Mouse (Mus musculus): Measurements from ENCODE around the gene Gna11. TPM values are rescaled to one million over a fixed set of nuclear protein-coding genes. Genes with fewer than 3 reads are reported as not detected.

The Gna11 gene
- polyA plus RNA-seq, 1 experiment = 93.0 TPM

- H3K27me3 ChIP-seq (replicated peaks; ENCODE audit: control insufficient read depth, insufficient read depth, low read length) = no peaks in the 10 kb centered on the region
- H3K4me1 ChIP-seq (ENCODE audit: control insufficient read depth, insufficient read depth, low read length) = peaks cover 8% of the 10 kb centered on the region; the same call in 1 of the 2 replicates
- H3K36me3 ChIP-seq (ENCODE audit: control insufficient read depth, insufficient read depth, low read length) = no peaks in the 10 kb centered on the region; the same call in 1 of the 2 replicates
- 89% methylated on average over 11 of the region's 11 CpGs for WGBS
- no peak overlapping the region for H3K4me3 ChIP-seq (ENCODE audit: insufficient read depth, low read depth, low read length)
- DNase-seq = no peak
- TF ChIP-seq CTCF (conservative IDR thresholded peaks at IDR 0.05; ENCODE audit: insufficient read depth, insufficient read length, low read depth, low read length) (no peak), POLR2A (IDR thresholded peaks at IDR 0.05; ENCODE audit: low read depth, low read length) (no peak)
- no peak overlapping the region for H3K27ac ChIP-seq (ENCODE audit: insufficient read depth, low read depth, low read length)
Measured at GRCm38 (mm10) chr10:81492606-81493240, 52.3 kb downstream of the Gna11 start.

GRCm38 (mm10) chr10:81491018-81491417 lies 54.0 kb downstream of the Gna11 start:
- no peak overlapping the region for H3K27ac ChIP-seq (ENCODE audit: insufficient read depth, low read depth, low read length)
- no peak overlapping the region for H3K4me3 ChIP-seq (ENCODE audit: insufficient read depth, low read depth, low read length)
- WGBS = 90% methylated on average over 9 of the region's 9 CpGs
- TF ChIP-seq POLR2A (IDR thresholded peaks at IDR 0.05; ENCODE audit: low read depth, low read length) = no peak
- TF ChIP-seq CTCF (conservative IDR thresholded peaks at IDR 0.05; ENCODE audit: insufficient read depth, insufficient read length, low read depth, low read length) = no peak
- H3K36me3 ChIP-seq (ENCODE audit: control insufficient read depth, insufficient read depth, low read length) = no peaks in the 10 kb centered on the region; the same call in 1 of the 2 replicates
- peaks cover 8% of the 10 kb centered on the region; the same call in 1 of the 2 replicates for H3K4me1 ChIP-seq (ENCODE audit: control insufficient read depth, insufficient read depth, low read length)
- DNase-seq = no peak
- H3K27me3 ChIP-seq (replicated peaks; ENCODE audit: control insufficient read depth, insufficient read depth, low read length) = no peaks in the 10 kb centered on the region

- Histone ChIP-seq H3K27me3 (replicated peaks; ENCODE audit: control insufficient read depth, insufficient read depth, low read length) (no peaks in the 10 kb centered on the region), H3K4me1 (ENCODE audit: control insufficient read depth, insufficient read depth, low read length) (peaks cover 4% of the 10 kb centered on the region; the same call in 1 of the 2 replicates), H3K4me3 (ENCODE audit: insufficient read depth, low read depth, low read length) (no peak overlapping the region), H3K27ac (ENCODE audit: insufficient read depth, low read depth, low read length) (no peak overlapping the region), H3K36me3 (ENCODE audit: control insufficient read depth, insufficient read depth, low read length) (no peaks in the 10 kb centered on the region; the same call in 1 of the 2 replicates)
- DNase-seq = no peak
- 77% methylated on average over 14 of the region's 14 CpGs for WGBS
- TF ChIP-seq POLR2A (IDR thresholded peaks at IDR 0.05; ENCODE audit: low read depth, low read length) = no peak
- no peak for TF ChIP-seq CTCF (conservative IDR thresholded peaks at IDR 0.05; ENCODE audit: insufficient read depth, insufficient read length, low read depth, low read length)
Measured at GRCm38 (mm10) chr10:81489941-81490340, 55.0 kb downstream of the Gna11 start.

- no peak overlapping the region for H3K4me3 ChIP-seq (ENCODE audit: insufficient read depth, low read depth, low read length)
- TF ChIP-seq POLR2A (IDR thresholded peaks at IDR 0.05; ENCODE audit: low read depth, low read length) (no peak), CTCF (conservative IDR thresholded peaks at IDR 0.05; ENCODE audit: insufficient read depth, insufficient read length, low read depth, low read length) (no peak)
- no peaks in the 10 kb centered on the region for H3K4me1 ChIP-seq (ENCODE audit: control insufficient read depth, insufficient read depth, low read length)
- H3K36me3 ChIP-seq (ENCODE audit: control insufficient read depth, insufficient read depth, low read length) = no peaks in the 10 kb centered on the region; the same call in 1 of the 2 replicates
- 90% methylated on average over 11 of the region's 11 CpGs for WGBS
- H3K27ac ChIP-seq (ENCODE audit: insufficient read depth, low read depth, low read length) = no peak overlapping the region
- no peaks in the 10 kb centered on the region for H3K27me3 ChIP-seq (replicated peaks; ENCODE audit: control insufficient read depth, insufficient read depth, low read length)
- DNase-seq = no peak
Measured at GRCm38 (mm10) chr10:81488081-81488480, 56.9 kb downstream of the Gna11 start.

DNA sequence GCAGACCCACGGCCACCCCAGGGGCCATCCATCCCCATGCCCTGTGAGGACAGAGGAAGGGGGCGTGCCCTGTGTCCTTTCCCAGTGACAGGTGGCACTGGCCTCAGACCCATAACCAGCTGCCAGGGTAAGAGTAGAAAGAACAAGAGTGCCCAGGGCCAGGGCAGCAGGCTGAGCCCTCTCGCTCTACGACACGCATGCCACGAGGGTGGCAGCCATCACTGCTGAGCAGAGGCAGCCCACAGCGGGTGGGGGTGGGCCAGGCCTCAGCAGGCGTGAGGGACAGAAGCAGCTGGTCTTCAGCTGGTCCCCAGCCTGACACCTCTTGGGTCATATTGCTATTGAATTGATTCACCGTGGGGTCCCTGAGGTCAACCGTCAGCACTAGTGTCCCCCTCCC lies 58.5 kb downstream of the Gna11 start:
- Histone ChIP-seq H3K36me3 (ENCODE audit: control insufficient read depth, insufficient read depth, low read length) (no peaks in the 10 kb centered on the region; the same call in 1 of the 2 replicates), H3K4me1 (ENCODE audit: control insufficient read depth, insufficient read depth, low read length) (no peaks in the 10 kb centered on the region), H3K27ac (ENCODE audit: insufficient read depth, low read depth, low read length) (no peak overlapping the region), H3K4me3 (ENCODE audit: insufficient read depth, low read depth, low read length) (no peak overlapping the region), H3K27me3 (replicated peaks; ENCODE audit: control insufficient read depth, insufficient read depth, low read length) (no peaks in the 10 kb centered on the region)
- DNase-seq = no peak
- WGBS = 87% methylated on average over 10 of the region's 10 CpGs
- TF ChIP-seq CTCF (conservative IDR thresholded peaks at IDR 0.05; ENCODE audit: insufficient read depth, insufficient read length, low read depth, low read length) (no peak), POLR2A (IDR thresholded peaks at IDR 0.05; ENCODE audit: low read depth, low read length) (no peak)

GRCm38 (mm10) chr10:81485479-81486018 lies 59.4 kb downstream of the Gna11 start:
- TF ChIP-seq POLR2A (IDR thresholded peaks at IDR 0.05; ENCODE audit: low read depth, low read length) = no peak
- no peak for TF ChIP-seq CTCF (conservative IDR thresholded peaks at IDR 0.05; ENCODE audit: insufficient read depth, insufficient read length, low read depth, low read length)
- H3K36me3 ChIP-seq (ENCODE audit: control insufficient read depth, insufficient read depth, low read length) = no peaks in the 10 kb centered on the region; the same call in 1 of the 2 replicates
- no peak for DNase-seq
- H3K4me1 ChIP-seq (ENCODE audit: control insufficient read depth, insufficient read depth, low read length) = no peaks in the 10 kb centered on the region
- no peaks in the 10 kb centered on the region for H3K27me3 ChIP-seq (replicated peaks; ENCODE audit: control insufficient read depth, insufficient read depth, low read length)
- no peak overlapping the region for H3K4me3 ChIP-seq (ENCODE audit: insufficient read depth, low read depth, low read length)
- no peak overlapping the region for H3K27ac ChIP-seq (ENCODE audit: insufficient read depth, low read depth, low read length)
- 72% methylated on average over 7 of the region's 7 CpGs for WGBS

DNA sequence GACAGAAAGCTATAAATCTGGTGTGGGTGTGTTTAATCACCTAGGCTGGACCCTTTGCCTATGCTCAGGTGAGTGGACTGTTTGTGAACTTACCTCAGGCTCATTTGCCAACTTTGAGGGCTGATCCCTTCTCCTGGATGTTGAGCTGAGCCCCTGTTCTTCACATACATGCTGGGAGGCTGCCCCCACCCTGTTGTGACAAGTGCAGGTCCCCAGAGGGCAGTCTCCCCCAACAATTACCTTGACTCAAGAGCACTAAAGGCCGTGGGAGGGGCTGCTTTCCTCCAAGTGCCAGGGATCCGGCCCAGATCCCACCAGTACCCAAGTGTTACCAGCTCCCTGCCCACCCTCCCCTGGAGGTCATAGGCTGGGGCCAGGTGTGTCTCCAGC lies 59.9 kb downstream of the Gna11 start:
- no peak for DNase-seq
- Histone ChIP-seq H3K27ac (ENCODE audit: insufficient read depth, low read depth, low read length) (no peak overlapping the region), H3K4me3 (ENCODE audit: insufficient read depth, low read depth, low read length) (no peak overlapping the region), H3K36me3 (ENCODE audit: control insufficient read depth, insufficient read depth, low read length) (no peaks in the 10 kb centered on the region; the same call in 1 of the 2 replicates), H3K27me3 (replicated peaks; ENCODE audit: control insufficient read depth, insufficient read depth, low read length) (no peaks in the 10 kb centered on the region), H3K4me1 (ENCODE audit: control insufficient read depth, insufficient read depth, low read length) (no peaks in the 10 kb centered on the region)
- 11% methylated on average over 2 of the region's 2 CpGs for WGBS
- TF ChIP-seq POLR2A (IDR thresholded peaks at IDR 0.05; ENCODE audit: low read depth, low read length) (no peak), CTCF (conservative IDR thresholded peaks at IDR 0.05; ENCODE audit: insufficient read depth, insufficient read length, low read depth, low read length) (no peak)
